Mouse (Mus musculus) MEL (cell line): ENCODE data around the gene Ccdc116. TPM values are rescaled to one million over a fixed set of nuclear protein-coding genes. Genes with fewer than 3 reads are reported as not detected.
A peak's percentile ranks its signal among the peaks of the same experiment; 100 is the strongest.

Experiments used
- DNase-seq: peaks from one replicate; pipeline ENCODE4 v3.0.0; 2011; ENCODE audit warnings: low read depth, low spot score
- H3K27ac ChIP-seq: 2 replicates; pipeline ENCODE4 v1.5.1; 2012; ENCODE audit warnings: low read depth, mild to moderate bottlenecking, control low read depth, low read length, moderate library complexity; ENCODE audit not compliant: control insufficient read depth
- H3K27me3 ChIP-seq, 2 experiments: fragments of 150-350 bp in 1 of 2; sonication (generic) in 1 of 2; 2 replicates each; pipeline ENCODE4 v1.6.1; 2012; ENCODE audit warnings: low read length in 2 of 2, mild to moderate bottlenecking in 2 of 2, improper control_type of control experiment in 1 of 2, moderate library complexity in 1 of 2; ENCODE audit not compliant: insufficient read depth in 2 of 2, control insufficient read depth in 1 of 2
- H3K36me3 ChIP-seq, 2 experiments: 2 replicates each; pipeline ENCODE4 v1.6.1; 2012 to 2014; ENCODE audit warnings: low read length in 2 of 2, improper control_type of control experiment in 1 of 2, inconsistent platforms in 1 of 2, mild to moderate bottlenecking in 1 of 2; ENCODE audit not compliant: insufficient read depth in 2 of 2, control insufficient read depth in 1 of 2
- H3K4me1 ChIP-seq, 2 experiments: fragments of 150-350 bp in 1 of 2; sonication (generic) in 1 of 2; 2 replicates each; pipeline ENCODE4 v1.6.1; 2012; ENCODE audit warnings: low read length in 2 of 2, improper control_type of control experiment in 1 of 2, mild to moderate bottlenecking in 1 of 2; ENCODE audit not compliant: insufficient read depth in 2 of 2, control insufficient read depth in 1 of 2
- H3K4me3 ChIP-seq, 2 experiments: fragments of 150-350 bp in 1 of 2; sonication (generic) in 1 of 2; 2 replicates each; pipeline ENCODE4 v1.5.1; 2012; ENCODE audit warnings: low read depth in 2 of 2, low read length in 2 of 2, mild to moderate bottlenecking in 2 of 2, moderate library complexity in 2 of 2, control low read depth in 1 of 2, improper control_type of control experiment in 1 of 2; ENCODE audit not compliant: control insufficient read depth in 1 of 2, insufficient read depth in 1 of 2
- H3K79me2 ChIP-seq: 2 replicates; pipeline ENCODE4 v1.6.1; 2012; ENCODE audit warnings: mild to moderate bottlenecking, low read length, moderate library complexity; ENCODE audit not compliant: control insufficient read depth, poor library complexity, insufficient read depth
- H3K9ac ChIP-seq: 2 replicates; pipeline ENCODE4 v1.6.1; 2012; ENCODE audit warnings: low read depth, mild to moderate bottlenecking, control low read depth, low read length, moderate library complexity; ENCODE audit not compliant: control insufficient read depth, poor library complexity, severe bottlenecking
- H3K9me3 ChIP-seq: fragments of 150-350 bp; sonication (generic); replicated peaks from 2 replicates; pipeline ENCODE4 v1.6.1; 2012; ENCODE audit warnings: mild to moderate bottlenecking, low read length, improper control_type of control experiment, moderate library complexity; ENCODE audit not compliant: insufficient read depth
- BHLHE40 ChIP-seq: IDR thresholded peaks from 2 replicates; pipeline ENCODE4 v1.6.1; 2012; ENCODE audit warnings: low read depth, mild to moderate bottlenecking, inconsistent platforms, low read length, improper control_type of control experiment, borderline replicate concordance
- EP300 ChIP-seq, 2 experiments: IDR thresholded peaks; 2 replicates each; pipeline ENCODE4 v1.6.1; 2011; ENCODE audit warnings: improper control_type of control experiment in 2 of 2, low read length in 2 of 2, low read depth in 1 of 2, mild to moderate bottlenecking in 1 of 2
- GABPA ChIP-seq: IDR thresholded peaks from 2 replicates; pipeline ENCODE4 v1.6.1; 2012; ENCODE audit warnings: low read depth, mild to moderate bottlenecking, inconsistent platforms, low read length, improper control_type of control experiment, moderate library complexity
- GATA1 ChIP-seq: IDR thresholded peaks from 2 replicates; pipeline ENCODE4 v1.6.1; 2011; ENCODE audit warnings: low read depth, low read length, improper control_type of control experiment
- HCFC1 ChIP-seq: IDR thresholded peaks from 2 replicates; pipeline ENCODE4 v1.6.1; 2012; ENCODE audit warnings: low read depth, mild to moderate bottlenecking, inconsistent platforms, low read length, improper control_type of control experiment, moderate library complexity
- JUND ChIP-seq: IDR thresholded peaks from 2 replicates; pipeline ENCODE4 v1.6.1; 2011; ENCODE audit warnings: low read depth, mild to moderate bottlenecking, improper control_type of control experiment, low read length
- MAFK ChIP-seq: IDR thresholded peaks from 2 replicates; pipeline ENCODE4 v1.6.1; 2011; ENCODE audit warnings: low read depth, mild to moderate bottlenecking, low read length, improper control_type of control experiment, borderline replicate concordance
- MAZ ChIP-seq: IDR thresholded peaks from 2 replicates; pipeline ENCODE4 v1.6.1; 2012; ENCODE audit warnings: low read depth, mild to moderate bottlenecking, inconsistent platforms, low read length, improper control_type of control experiment
- MXI1 ChIP-seq: IDR thresholded peaks from 2 replicates; pipeline ENCODE4 v1.6.1; 2011; ENCODE audit warnings: mild to moderate bottlenecking, low read depth, low read length, improper control_type of control experiment
- POLR2AphosphoS2 ChIP-seq: IDR thresholded peaks from 2 replicates; pipeline ENCODE4 v1.6.1; 2011; ENCODE audit warnings: low read length, improper control_type of control experiment
- POLR2AphosphoS5 ChIP-seq: IDR thresholded peaks from 2 replicates; pipeline ENCODE4 v1.6.1; 2012; ENCODE audit warnings: low read depth, borderline replicate concordance, mild to moderate bottlenecking, inconsistent platforms, low read length, moderate library complexity, mixed read lengths
- RAD21 ChIP-seq: IDR thresholded peaks from 2 replicates; pipeline ENCODE4 v1.6.1; 2011; ENCODE audit warnings: mild to moderate bottlenecking, low read depth, low read length, improper control_type of control experiment
- SIN3A ChIP-seq: IDR thresholded peaks from 2 replicates; pipeline ENCODE4 v1.6.1; 2012; ENCODE audit warnings: low read length, improper control_type of control experiment, inconsistent platforms
- TCF12 ChIP-seq: IDR thresholded peaks from 2 replicates; pipeline ENCODE4 v1.6.1; 2014; ENCODE audit warnings: low read depth, mild to moderate bottlenecking, inconsistent platforms, low read length, improper control_type of control experiment, moderate library complexity
- USF1 ChIP-seq: IDR thresholded peaks from 2 replicates; pipeline ENCODE4 v1.6.1; 2014; ENCODE audit warnings: low read depth, mild to moderate bottlenecking, inconsistent platforms, low read length, improper control_type of control experiment, moderate library complexity
- ZC3H11A ChIP-seq: IDR thresholded peaks from 2 replicates; pipeline ENCODE4 v1.6.1; 2012; ENCODE audit warnings: low read depth, mild to moderate bottlenecking, inconsistent platforms, low read length, improper control_type of control experiment
- ZKSCAN1 ChIP-seq: IDR thresholded peaks from 2 replicates; pipeline ENCODE4 v1.6.1; 2012; ENCODE audit warnings: low read depth, mild to moderate bottlenecking, inconsistent platforms, low read length, improper control_type of control experiment, moderate library complexity
- ZMIZ1 ChIP-seq: IDR thresholded peaks from 2 replicates; pipeline ENCODE4 v1.6.1; 2012; ENCODE audit warnings: low read depth, mild to moderate bottlenecking, inconsistent platforms, low read length, improper control_type of control experiment, moderate library complexity
- ZNF384 ChIP-seq: IDR thresholded peaks from 2 replicates; pipeline ENCODE4 v1.6.1; 2012; ENCODE audit warnings: low read depth, mild to moderate bottlenecking, inconsistent platforms, low read length, improper control_type of control experiment
- polyA plus RNA-seq, 2 experiments: library from polyadenylated mRNA; stranded (reverse) in 1 of 2; unstranded in 1 of 2; fragments of >175 nt in 1 of 2; fragments of >200 nt in 1 of 2; gene quantifications; 2 replicates each; pipeline versions ENCODE4 v1.2.1 to v1.2.4; 2012; ENCODE audit warnings: low replicate concordance in 2 of 2, low read depth in 1 of 2; ENCODE audit not compliant: insufficient read length in 2 of 2, insufficient read depth in 1 of 2, missing spikeins in 1 of 2
- total RNA-seq: library from RNA; depleted of rRNA; stranded (reverse); fragments of 300-350 nt; gene quantifications from 2 replicates; pipeline ENCODE4 v1.2.3, GENCODE M21; 2012

Ccdc116 gene
- total and polyA plus RNA-seq, 3 experiments: 4.9 to 7.9 TPM; not detected in 1

- peak; percentile 80 for TF ChIP-seq ZMIZ1
- TF ChIP-seq JUND: no peak
- TF ChIP-seq EP300 (IDR thresholded peaks at IDR 0.05; ENCODE audit: low read depth in 1 of 2, low read length in 2 of 2): no peak
- no peak for TF ChIP-seq MAFK
Measured at GRCm38 (mm10) chr16:17110771-17111743, 36.0 kb downstream of the Ccdc116 start, which contains the start of gene Ppil2 (continued).

GRCm38 (mm10) chr16:17104600-17104999 is 42.4 kb downstream of the Ccdc116 start:
- Histone ChIP-seq H3K27me3 (no peaks in the 10 kb centered on the region), H3K4me1 (peaks cover 0 to 2% of the 10 kb centered on the region in 2 experiments; a peak in 2 of 4 replicates), H3K36me3 (peaks cover 2 to 9% of the 10 kb centered on the region in 2 experiments; a peak in 3 of 4 replicates), H3K27ac (no peak overlapping the region), H3K9me3 (no peaks in the 10 kb centered on the region), H3K9ac (no peak overlapping the region), H3K79me2 (no peaks in the 10 kb centered on the region; the same call in 1 of the 2 replicates), H3K4me3 (no peak overlapping the region)
- TF ChIP-seq MAZ (no peak), MXI1 (no peak), SIN3A (no peak), JUND (no peak), ZKSCAN1 (no peak), ZC3H11A (no peak), HCFC1 (no peak), POLR2AphosphoS5 (no peak), ZNF384 (no peak), GABPA (no peak), ZMIZ1 (no peak), TCF12 (no peak), EP300 (IDR thresholded peaks at IDR 0.05; ENCODE audit: low read depth in 1 of 2, low read length in 2 of 2) (no peak), USF1 (no peak), POLR2AphosphoS2 (no peak), BHLHE40 (no peak), RAD21 (no peak), GATA1 (no peak)
- no peak for DNase-seq
